Mouse (Mus musculus) heart, adult 10 weeks (tissue): ENCODE results near the gene Epb41l5. TPM values are rescaled to one million over a fixed set of nuclear protein-coding genes. Genes with fewer than 3 reads are reported as not detected.

Experiments used
- polyA plus RNA-seq: library from polyadenylated mRNA; stranded (reverse); fragments of 350-450 nt; fragmentation: Illumina TruSeq; extraction: RNeasy Lipid Tissue Mini Kit (QIAGEN cat#74804); gene quantifications from one replicate; pipeline ENCODE4 v1.2.3, GENCODE M21; 2014; ENCODE audit warnings: low read depth, low replicate concordance

The Epb41l5 gene
- polyA plus RNA-seq, result 3.9 TPM

DNA sequence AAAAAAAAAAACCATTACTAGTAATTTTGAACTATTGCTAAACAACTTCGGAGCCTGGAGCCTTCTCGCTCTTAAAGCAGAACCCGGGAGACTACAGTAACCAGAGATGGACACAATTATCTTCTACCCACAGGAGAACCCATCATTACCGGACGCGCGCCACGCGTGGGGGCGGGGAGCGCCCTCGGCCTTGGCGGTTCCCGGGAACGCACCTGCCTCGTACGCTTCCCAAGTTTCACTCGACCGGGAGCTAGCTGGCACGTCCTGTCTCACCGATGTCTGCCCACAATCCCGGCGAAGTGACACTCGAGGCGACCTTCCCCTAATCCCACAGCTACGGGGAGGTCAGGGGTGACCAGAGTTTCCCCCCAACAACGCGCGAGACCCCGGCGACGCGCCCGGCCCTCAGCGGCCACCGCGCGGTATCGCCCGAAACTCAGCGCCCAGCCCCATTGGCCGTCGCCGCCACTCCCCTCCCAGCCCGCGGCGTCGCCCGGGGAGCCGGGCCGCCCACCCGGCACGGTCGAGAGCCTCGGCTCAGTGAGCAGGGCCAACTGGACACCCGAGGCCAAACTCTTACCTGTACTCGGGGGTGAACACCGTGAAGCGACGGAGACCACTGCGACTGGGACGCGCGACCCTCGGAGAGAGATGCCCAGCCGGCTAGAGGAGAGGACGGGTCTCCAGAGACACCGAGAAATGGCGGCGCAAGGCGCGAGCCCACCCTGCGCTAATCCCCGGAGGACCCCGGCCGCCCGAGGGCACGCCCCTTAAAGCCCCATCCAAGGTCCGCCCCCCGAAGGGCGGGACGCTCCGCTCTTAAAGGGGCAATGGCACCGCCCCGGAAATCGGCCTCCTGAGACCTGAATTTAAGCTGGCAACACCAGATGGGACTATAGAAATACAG is at the start of gene Epb41l5:
Gene Epb41l5 (minus strand): TSS at position 796 of the 907 bp plus-strand sequence.

GRCm38 (mm10) chr1:119525689-119526591 is 122.9 kb downstream of the Epb41l5 start, which contains the start of gene Tmem185b:
Gene Tmem185b (plus strand): TSS chr1:119526160.

GRCm38 (mm10) chr1:119504260-119505062 is 144.3 kb downstream of the Epb41l5 start, which contains the start of gene Ralb:
Gene Ralb (minus strand): TSS chr1:119504794.

Other genes starting within 250 kb of the Epb41l5 start
- gene Inhbb, start 226.8 kb downstream of the Epb41l5 start, polyA plus RNA-seq, result 1.9 TPM
- gene Ralb, start 144.2 kb downstream of the Epb41l5 start, polyA plus RNA-seq, result 23.1 TPM
- gene Tmem185b, start 122.8 kb downstream of the Epb41l5 start, polyA plus RNA-seq, result 9.8 TPM
- gene Ptpn4, start 188.6 kb upstream of the Epb41l5 start, polyA plus RNA-seq, result 12.3 TPM